Mouse (Mus musculus): ENCODE measurements around the gene Hdlbp. TPM values are rescaled to one million over a fixed set of nuclear protein-coding genes. Genes with fewer than 3 reads are reported as not detected.

Gene Hdlbp
- total RNA-seq (2023): 109 TPM

GRCm38 (mm10) chr1:93478586-93479475, at the start of gene Hdlbp:
Gene Hdlbp (minus strand): TSS chr1:93478815.

GRCm38 (mm10) chr1:93511585-93512350, 33.2 kb upstream of the Hdlbp start, which contains the start of gene Farp2:
Gene Farp2 (plus strand): TSS chr1:93512079.

GRCm38 (mm10) chr1:93373665-93374064, 105.0 kb downstream of the Hdlbp start, which contains the start of gene Ano7:
Gene Ano7 (plus strand): TSS chr1:93373930.

Other genes starting within 250 kb of the Hdlbp start
- 0.80 TPM for gene Sned1, start 243.0 kb downstream of the Hdlbp start, total RNA-seq (2023)
- 15.2 TPM for gene Mterf4, start 172.9 kb downstream of the Hdlbp start, total RNA-seq (2023)
- 27.8 TPM for gene Ppp1r7, start 136.0 kb downstream of the Hdlbp start, total RNA-seq (2023)
- 1.0 TPM for gene Pask, start 135.3 kb downstream of the Hdlbp start, total RNA-seq (2023)
- not detected for gene Ano7, start 104.9 kb downstream of the Hdlbp start, total RNA-seq (2023)
- 4.5 TPM for gene Farp2, start 33.3 kb upstream of the Hdlbp start, total RNA-seq (2023)
- 118 TPM for gene Stk25, start 179.8 kb upstream of the Hdlbp start, total RNA-seq (2023)
- gene Bok, start 206.8 kb upstream of the Hdlbp start, total RNA-seq (2023): not detected

Measured in CD8-positive naive resting alpha-beta T cell, adult 57 days (primary cell).